Mouse (Mus musculus): ENCODE data around the gene March4.

The March4 gene

GRCm38 (mm10) chr1:72379752-72380353 is 156.9 kb downstream of the March4 start:
- no peak for DNase-seq

GRCm38 (mm10) chr1:72378151-72378550 is 158.6 kb downstream of the March4 start:
- DNase-seq, result no peak
